Mouse (Mus musculus) left cerebral cortex, postnatal 4 days (tissue): Measurements from ENCODE around the gene 1700125H20Rik. TPM values are rescaled to one million over a fixed set of nuclear protein-coding genes. Genes with fewer than 3 reads are reported as not detected.

Experiments
- DNase-seq: peaks from one replicate; pipeline ENCODE4 v3.0.0-alpha.2; 2022
- intact Hi-C: fragments of 180-260 bp; cut with DNase I; formaldehyde crosslinking; loops from one replicate; pipeline ENCODE4 v1.15.1; 2025
- total RNA-seq, 2 experiments: library from RNA; stranded (reverse); gene quantifications; 2 replicates each; pipeline ENCODE4 v1.2.3; 2021

1700125H20Rik gene
- total RNA-seq, 2 experiments from 2014 or later = 0.80 TPM; not detected in 1

DNA sequence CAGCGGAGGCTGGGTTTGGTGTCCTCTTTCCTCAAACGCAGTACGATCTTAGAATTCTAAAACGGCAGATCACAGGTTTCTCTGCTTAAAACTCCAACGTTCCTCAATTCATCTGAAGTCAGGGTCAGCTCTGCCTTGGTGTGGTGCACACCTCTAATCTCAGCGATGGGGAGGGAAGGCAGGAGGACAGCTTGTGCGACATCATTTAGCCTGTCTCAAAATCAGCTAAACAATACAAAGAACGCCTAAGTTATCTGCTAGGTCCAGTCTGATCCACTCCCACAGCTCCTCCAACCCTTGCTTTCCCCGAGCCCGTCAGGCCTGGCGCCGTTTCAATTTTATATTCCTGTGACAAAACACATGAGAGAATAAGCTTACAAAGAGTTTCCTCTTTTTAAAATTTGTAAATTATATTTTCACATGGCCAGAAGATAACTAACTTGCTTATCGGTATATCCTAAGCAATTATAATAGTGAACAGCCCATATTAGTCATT lies 13.1 kb downstream of the 1700125H20Rik start:
- DNase-seq = peak; percentile 42
- intact Hi-C loops = loop anchor here (5.0 kb wide), 1 partner anchor 266 kb away; the partner anchor contains the start of gene Znhit3

DNA sequence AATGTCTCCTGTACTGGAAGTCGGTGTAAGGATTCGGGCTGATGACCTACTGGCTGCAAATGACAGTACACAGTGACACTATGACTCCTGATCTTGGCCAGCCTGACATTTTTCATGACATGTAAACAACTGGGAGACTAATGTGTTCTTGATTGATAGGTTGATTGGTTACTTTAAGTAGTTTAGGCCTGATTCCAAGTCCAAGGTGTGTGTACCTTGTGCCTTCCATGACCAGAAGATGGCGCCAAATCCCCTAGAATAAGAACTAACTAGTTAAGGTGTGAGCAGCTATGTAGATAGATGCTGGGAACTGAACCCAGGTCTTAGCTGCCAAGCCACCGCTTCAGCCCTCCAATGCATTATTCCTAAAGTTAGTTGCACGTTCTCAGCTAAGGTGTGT lies 13.9 kb downstream of the 1700125H20Rik start:
- peak; percentile 25 for DNase-seq
- intact Hi-C loops = loop anchor here (5.0 kb wide), 1 partner anchor 267 kb away; the partner anchor contains the start of gene Znhit3

DNA sequence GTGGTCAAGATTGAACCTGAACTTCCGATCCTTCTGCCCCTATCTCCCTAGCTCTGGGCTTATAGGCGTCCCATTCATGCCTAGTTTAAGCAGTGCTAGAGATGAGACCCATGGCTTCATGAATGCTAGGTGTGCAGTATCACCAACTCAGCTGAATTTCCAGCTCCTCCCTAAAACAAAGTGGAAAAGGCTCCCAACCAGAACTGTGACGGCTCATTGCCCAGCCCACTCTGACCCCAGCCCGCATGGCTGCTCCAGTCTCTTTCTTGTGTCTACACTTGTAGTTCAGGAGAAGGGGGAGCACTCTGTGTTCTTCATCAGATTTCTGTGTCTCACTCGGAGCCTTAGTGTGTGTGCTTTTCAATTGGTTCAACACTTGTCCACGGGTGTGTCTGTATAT lies 14.6 kb downstream of the 1700125H20Rik start:
- DNase-seq = no peak
- intact Hi-C loops = loop anchor here (5.0 kb wide), 1 partner anchor 268 kb away; the partner anchor contains the start of gene Znhit3

DNA sequence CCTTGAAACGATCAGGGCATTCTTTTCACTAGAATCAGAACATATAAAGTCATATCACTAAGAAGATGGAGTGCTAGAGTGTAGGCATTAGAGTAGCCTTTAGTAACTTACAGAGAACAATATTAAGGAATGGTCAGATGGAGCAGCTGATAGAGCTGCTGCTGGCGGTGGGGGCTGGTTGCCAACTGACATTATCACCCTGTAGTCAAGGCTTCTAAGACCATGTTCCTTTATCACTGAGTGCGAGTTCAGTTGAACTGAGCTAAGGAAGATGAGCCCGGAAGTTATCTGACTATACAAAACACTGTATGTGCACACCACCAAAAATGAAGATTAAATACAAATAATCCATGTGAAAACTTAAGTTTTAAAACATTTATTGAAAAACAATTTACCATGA lies 18.9 kb downstream of the 1700125H20Rik start:
- intact Hi-C loops = no loop called here

DNA sequence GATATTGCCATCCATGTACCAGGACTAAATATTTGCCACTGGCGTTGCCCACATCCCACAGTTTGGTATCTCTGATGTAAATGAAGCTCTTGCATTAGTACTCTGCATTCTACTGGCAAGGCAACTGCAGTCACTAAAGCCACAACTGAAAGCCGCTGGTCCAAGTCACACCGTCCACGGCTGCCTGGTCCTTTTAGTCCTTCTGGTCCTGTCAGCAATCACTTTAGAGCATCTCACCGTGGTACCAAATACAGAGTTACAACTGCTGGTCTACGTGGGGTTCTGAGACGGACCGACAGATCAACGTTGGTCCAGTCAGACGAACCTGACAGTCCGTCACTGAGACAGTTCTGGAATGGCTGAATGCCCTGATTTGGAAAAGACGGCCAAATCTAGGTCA lies 20.5 kb downstream of the 1700125H20Rik start:
- intact Hi-C loops = loop anchor here (10.0 kb wide), 1 partner anchor 156 kb away; no protein-coding TSS in a partner anchor
- no peak for DNase-seq

More for the DNA sequence above, 18.9 kb downstream of the 1700125H20Rik start:
- DNase-seq = no peak

DNA sequence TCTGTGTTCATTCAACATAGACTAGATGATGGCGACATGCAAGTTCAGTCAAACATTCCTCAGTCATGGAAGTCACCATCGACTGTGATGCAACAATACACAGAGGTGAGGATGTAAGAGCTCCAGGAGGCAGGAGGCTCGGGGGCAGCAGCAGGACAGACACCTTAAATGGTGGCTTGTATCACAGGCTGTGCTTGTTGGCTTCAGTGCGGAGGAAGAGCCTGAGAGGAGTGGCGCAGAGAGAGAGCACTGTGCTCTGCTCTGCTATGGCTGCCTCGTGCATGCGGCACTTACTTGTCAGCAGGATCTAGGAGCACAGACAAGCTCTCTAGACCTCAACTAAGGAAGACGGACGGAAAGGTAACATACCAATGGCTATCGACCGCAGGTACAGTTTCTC lies 24.0 kb downstream of the 1700125H20Rik start:
- intact Hi-C loops = loop anchor here (10.0 kb wide), 1 partner anchor 159 kb away; no protein-coding TSS in a partner anchor
- no peak for DNase-seq

DNA sequence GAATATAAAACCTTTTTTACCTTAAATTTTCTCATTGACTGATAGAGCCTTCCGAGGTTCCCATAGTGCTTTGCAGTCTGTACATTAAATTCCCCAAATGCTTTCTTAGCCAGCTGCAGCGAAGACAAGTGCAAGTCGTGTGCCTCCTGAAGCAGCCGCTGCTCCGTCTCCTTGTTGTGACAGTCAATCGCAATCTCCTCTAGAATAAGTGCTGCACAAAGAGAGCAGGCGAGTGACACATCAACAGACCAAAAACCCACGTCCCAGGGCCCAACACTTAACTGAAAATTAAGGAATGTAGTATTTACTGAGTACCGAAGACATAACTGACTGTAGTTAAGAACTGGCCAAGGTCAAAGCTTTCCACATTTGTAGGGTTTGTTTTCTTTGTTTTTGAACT lies 25.8 kb downstream of the 1700125H20Rik start:
- DNase-seq = no peak
- intact Hi-C loops = loop anchor here (10.0 kb wide), 1 partner anchor 161 kb away; no protein-coding TSS in a partner anchor

DNA sequence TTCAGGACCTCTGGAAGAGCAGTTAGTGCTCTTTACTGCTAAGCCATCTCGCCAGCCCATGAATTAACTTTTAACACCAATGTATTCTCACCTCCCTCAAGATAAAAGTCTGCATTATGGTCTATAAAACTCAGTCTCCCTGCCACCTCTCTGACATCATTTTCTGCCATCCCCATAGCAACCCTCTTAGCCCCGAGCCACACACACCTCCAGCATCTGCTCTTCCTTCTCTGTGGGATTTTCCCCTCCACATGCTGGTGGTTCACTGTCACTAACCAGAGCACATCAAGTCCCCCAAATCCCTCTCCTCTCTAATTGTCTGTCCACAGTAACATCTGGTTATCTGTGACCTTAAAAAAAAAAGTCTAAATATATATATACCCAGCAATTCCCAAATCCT lies 28.7 kb downstream of the 1700125H20Rik start:
- intact Hi-C loops = loop anchor here (10.0 kb wide), 1 partner anchor 164 kb away; no protein-coding TSS in a partner anchor
- DNase-seq = no peak

DNA sequence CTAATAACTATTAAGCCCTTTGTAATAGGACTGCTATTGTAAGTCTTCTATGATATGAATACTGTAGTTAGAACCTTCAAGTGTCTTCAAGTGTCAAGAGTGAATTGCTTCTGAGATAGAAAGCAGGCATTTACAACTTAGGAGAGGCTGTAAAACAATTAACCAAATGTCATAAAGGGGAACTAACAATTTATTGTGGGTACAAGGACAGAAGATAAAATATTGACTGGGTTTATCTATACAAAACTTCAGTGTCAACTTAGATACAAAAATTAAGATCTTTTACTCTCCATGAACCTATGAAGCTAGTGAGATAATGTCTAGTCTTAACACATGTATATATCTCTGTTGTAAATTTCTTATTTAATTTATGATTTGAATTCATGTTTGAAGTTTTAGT lies 36.0 kb downstream of the 1700125H20Rik start:
- intact Hi-C loops = no loop called here
- no peak for DNase-seq

DNA sequence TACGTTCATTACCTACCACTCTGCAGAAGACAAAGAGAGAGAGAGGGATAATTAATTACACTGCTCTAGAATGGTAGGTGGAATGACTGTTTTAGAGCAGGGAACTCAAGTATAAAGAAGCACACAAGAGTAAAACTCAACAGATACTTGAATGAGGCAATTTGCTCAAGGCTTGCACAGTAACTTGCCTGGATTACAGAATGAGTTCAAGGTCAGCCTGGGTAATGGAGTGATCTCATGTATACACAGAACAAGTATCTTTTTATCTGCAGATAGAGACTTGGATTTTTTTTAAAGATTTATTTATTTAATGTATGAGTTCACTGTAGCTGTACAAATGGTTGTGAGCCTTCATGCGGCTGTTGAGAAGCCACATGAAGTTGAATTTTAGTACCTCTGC lies 40.9 kb downstream of the 1700125H20Rik start:
- no peak for DNase-seq
- intact Hi-C loops = no loop called here

DNA sequence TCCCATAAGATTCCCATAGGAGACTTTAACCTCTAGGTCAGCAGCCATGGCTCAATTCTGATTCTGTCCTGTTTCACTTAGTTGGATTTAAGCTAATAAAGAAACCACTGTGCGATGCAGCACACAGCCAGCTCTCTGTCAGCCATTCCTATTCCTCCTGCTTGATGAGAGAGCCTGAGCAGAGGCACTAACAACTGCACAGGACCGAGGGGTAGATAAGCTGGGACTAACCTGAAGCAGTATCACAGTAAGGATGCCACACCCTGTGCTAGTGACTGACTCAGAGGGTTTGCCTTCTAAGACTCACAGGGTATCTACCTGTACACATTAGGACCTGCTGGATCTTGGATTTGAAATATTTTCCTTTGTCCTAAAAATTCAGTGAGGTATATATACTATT lies 43.0 kb downstream of the 1700125H20Rik start:
- intact Hi-C loops = no loop called here
- no peak for DNase-seq

DNA sequence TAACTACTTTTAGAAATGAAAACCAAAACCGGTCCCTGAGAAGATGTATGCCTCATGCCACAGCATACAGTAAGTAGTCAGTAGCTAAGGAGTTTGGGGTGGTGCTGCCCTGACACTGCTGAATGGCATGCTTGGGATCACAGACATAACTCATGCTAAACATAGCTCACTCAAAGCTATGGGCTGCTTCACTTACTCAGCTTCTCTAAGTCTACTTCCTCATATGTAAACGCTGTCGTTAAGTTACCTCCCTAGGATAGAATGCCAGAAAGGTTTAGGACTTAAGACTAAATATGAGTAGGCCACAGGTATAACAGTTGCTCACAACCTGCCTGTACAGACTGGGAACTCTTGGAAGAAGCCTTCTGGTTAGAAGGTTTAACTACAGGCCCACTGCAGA lies 44.5 kb downstream of the 1700125H20Rik start:
- intact Hi-C loops = no loop called here
- DNase-seq = no peak

DNA sequence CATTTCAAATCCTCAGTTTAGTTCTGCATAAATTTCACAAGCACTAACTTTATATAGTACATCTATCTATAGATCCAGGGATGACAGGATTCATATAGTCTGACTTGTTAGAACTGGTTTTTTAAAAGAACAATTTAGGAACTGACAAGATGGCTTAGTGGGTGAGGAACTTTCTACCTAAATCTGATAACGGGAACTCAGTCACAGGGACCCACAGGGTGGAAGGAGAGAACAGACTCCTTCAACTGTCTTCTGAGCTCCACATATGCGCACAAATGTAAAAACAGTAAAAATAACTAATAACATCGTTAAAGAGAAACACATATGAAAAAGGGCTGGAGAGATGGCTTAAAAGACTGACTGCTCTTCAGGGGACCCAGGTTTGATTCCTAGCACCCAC lies 48.8 kb downstream of the 1700125H20Rik start:
- no peak for DNase-seq
- intact Hi-C loops = no loop called here

DNA sequence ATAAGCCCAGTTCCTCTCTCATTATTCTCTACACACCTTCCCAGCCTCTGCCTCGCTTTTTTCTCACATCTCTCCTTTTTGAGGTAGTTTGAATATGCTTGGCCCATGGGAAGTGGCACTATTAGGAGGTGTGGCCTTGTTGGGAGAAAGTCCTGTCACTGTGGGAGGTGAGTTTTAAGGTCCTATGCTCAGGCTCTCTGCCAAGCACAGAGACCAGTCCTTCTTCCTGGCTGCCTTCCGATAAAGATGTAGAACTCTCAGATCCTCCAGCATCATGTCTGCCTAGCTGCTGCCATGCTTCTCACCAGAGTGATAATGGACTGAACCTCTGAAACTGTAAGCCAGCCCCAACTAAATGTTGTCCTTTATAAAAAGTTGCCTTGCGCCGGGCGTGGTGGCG lies 52.4 kb downstream of the 1700125H20Rik start:
- no peak for DNase-seq
- intact Hi-C loops = no loop called here

DNA sequence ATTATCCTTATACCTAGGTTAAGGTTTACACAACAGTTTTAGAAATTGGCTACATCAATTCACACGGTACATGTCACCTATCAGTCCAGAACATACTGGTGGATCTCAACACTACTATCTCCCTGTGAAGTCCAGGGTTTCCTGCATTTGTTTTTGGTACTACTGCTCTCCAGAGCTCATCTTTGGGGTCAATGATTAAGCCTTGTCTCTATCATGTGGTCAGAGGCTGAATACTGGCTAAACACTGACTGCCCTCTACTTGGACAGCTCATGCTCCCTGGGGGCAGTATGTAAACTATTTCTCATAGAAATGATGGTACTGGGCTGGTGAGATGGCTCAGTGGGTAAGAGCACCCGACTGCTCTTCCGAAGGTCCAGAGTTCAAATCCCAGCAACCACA lies 53.0 kb downstream of the 1700125H20Rik start:
- DNase-seq = no peak
- intact Hi-C loops = no loop called here

Other genes with a start within 250 kb of the 1700125H20Rik start
- 10 to 100 TPM; 21.7 to 23.2 TPM for gene Car4, start 212.6 kb upstream of the 1700125H20Rik start, total RNA-seq
- gene Usp32, start 30.2 kb upstream of the 1700125H20Rik start, total RNA-seq = 10 to 100 TPM; 75.1 to 80.3 TPM
- 10 to 100 TPM; 63.7 to 66.3 TPM for gene Appbp2, start 64.7 kb downstream of the 1700125H20Rik start, total RNA-seq
- gene Ppm1d, start 140.8 kb downstream of the 1700125H20Rik start, total RNA-seq = 10 to 100 TPM; 20.2 to 21.3 TPM
- gene Bcas3, start 182.8 kb downstream of the 1700125H20Rik start, total RNA-seq = 10 to 100 TPM; 42.7 to 42.9 TPM